Mouse (Mus musculus) hindbrain, postnatal 0 days (tissue): ENCODE measurements around the gene Nxpe5. TPM values are rescaled to one million over a fixed set of nuclear protein-coding genes. Genes with fewer than 3 reads are reported as not detected.

ENCODE experiments used
- ATAC-seq: fragments of 200-750 bp; cut with Nextera tagmentation; 2 replicates; pipeline ENCODE4 v1.8.0; 2017; ENCODE audit warnings: mild to moderate bottlenecking, moderate TSS enrichment, moderate library complexity
- DNase-seq: peaks from one replicate; pipeline ENCODE4 v3.0.0-alpha.2; 2015; ENCODE audit warnings: low spot score
- H3K27ac ChIP-seq: fragments of 300-500 bp; sonication (generic); 2 replicates; pipeline ENCODE4 v1.5.1; 2014; ENCODE audit warnings: mild to moderate bottlenecking
- H3K27me3 ChIP-seq: fragments of 300-500 bp; sonication (generic); 2 replicates; pipeline ENCODE4 v1.6.1; 2014; ENCODE audit warnings: low read length, mixed read lengths; ENCODE audit not compliant: insufficient read depth
- H3K36me3 ChIP-seq: fragments of 300-500 bp; sonication (generic); 2 replicates; pipeline ENCODE4 v1.6.1; 2014; ENCODE audit warnings: low read length, mixed read lengths; ENCODE audit not compliant: insufficient read depth
- H3K4me1 ChIP-seq: fragments of 300-500 bp; sonication (generic); 2 replicates; pipeline ENCODE4 v1.6.1; 2014; ENCODE audit warnings: antibody characterized with exemption, low read length, mixed read lengths; ENCODE audit not compliant: insufficient read depth
- H3K4me2 ChIP-seq: fragments of 300-500 bp; sonication (generic); 2 replicates; pipeline ENCODE4 v1.6.1; 2014; ENCODE audit warnings: low read depth, mild to moderate bottlenecking, low read length, moderate library complexity, mixed read lengths
- H3K4me3 ChIP-seq: fragments of 300-500 bp; sonication (generic); 2 replicates; pipeline ENCODE4 v1.5.1; 2014; ENCODE audit warnings: low read length
- H3K9ac ChIP-seq: fragments of 300-500 bp; sonication (generic); replicated peaks from 2 replicates; pipeline ENCODE4 v1.6.1; 2014; ENCODE audit warnings: mild to moderate bottlenecking, low read length, moderate library complexity, mixed read lengths
- H3K9me3 ChIP-seq: fragments of 300-500 bp; sonication (generic); 2 replicates; pipeline ENCODE4 v1.6.1; 2016; ENCODE audit warnings: low read length, mixed read lengths
- CTCF ChIP-seq: IDR thresholded peaks from 2 replicates; pipeline ENCODE4 v1.5.1; 2016; ENCODE audit warnings: antibody characterized with exemption, control low read depth, low read depth
- WGBS: fragments of 180-500 bp; shearing (Covaris S2); extraction: QIAGEN DNeasy Blood & Tissue Kit; methylation state at CpG from one replicate; pipeline ENCODE4 v1.1.7; 2014; 5-methylcytosine and 5-hydroxymethylcytosine counted together
- polyA plus RNA-seq: library from polyadenylated mRNA; unstranded; fragments of >200 nt; fragmentation: Nextera tagmentation; extraction: Ambion mirVana; gene quantifications from 2 replicates; pipeline ENCODE4 v1.2.1, GENCODE M21; 2015
- total RNA-seq: library from RNA; depleted of rRNA; stranded (reverse); fragments of >200 nt; gene quantifications from 2 replicates; pipeline ENCODE4 v1.2.3, GENCODE M21; 2014

Gene Nxpe5
- total and polyA plus RNA-seq, 2 experiments from 2014 or later, result 0.37 TPM; not detected in 1

DNA sequence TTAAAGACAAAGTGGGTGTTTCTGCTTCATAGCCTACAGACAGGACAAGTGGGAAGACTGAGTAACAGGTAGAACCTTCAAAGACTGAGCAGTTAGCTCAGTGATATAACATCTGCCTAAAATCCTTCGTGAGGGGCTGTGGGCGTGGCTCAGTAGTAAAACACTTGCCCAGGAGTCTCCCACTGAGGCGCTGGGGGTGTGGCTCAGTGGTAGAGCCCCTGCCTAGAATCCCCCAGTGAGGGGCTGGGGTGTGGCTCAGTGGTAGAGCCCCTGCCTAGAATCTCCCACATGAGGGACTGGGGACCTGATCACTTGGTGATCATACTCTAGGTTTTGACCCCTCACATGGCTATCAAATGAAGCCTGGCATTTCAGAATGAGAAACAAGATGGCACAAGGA lies 32.4 kb downstream of the Nxpe5 start:
- no peak for ATAC-seq
- no peaks in the 10 kb centered on the region for H3K27me3 ChIP-seq
- no peak overlapping the region for H3K4me2 ChIP-seq
- DNase-seq, result no peak
- WGBS, result 88% methylated on average over 3 of the region's 3 CpGs
- H3K27ac ChIP-seq, result no peak overlapping the region
- H3K9ac ChIP-seq, result no peak overlapping the region
- H3K4me1 ChIP-seq, result peaks cover 16% of the 10 kb centered on the region
- H3K4me3 ChIP-seq, result no peak overlapping the region
- TF ChIP-seq CTCF, result no peak
- peaks cover 25% of the 10 kb centered on the region for H3K36me3 ChIP-seq
- H3K9me3 ChIP-seq, result no peaks in the 10 kb centered on the region

DNA sequence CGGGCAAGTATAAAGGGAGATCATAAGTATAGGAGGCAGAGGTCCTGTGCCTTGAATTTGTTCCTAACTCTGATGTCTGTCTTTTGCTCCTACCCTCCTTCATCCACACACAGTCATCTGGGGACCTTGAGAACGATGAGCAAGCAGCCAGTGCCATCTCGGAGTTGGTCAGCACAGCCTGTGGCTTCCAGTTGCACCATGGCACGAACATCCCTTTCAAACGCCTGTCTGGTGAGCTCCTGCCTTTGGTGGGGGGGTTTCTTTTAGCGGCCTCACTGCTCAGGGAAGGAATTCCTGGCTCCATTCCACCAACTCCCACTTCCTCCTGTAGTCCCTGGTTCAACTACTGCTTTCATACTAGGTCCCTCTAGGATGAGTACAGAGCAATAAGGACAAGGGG lies 32.8 kb downstream of the Nxpe5 start:
- H3K9ac ChIP-seq, result no peak overlapping the region
- TF ChIP-seq CTCF, result no peak
- H3K4me3 ChIP-seq, result no peak overlapping the region
- no peaks in the 10 kb centered on the region for H3K9me3 ChIP-seq
- H3K27me3 ChIP-seq, result no peaks in the 10 kb centered on the region
- peaks cover 25% of the 10 kb centered on the region for H3K36me3 ChIP-seq
- WGBS, result 84% methylated on average over 6 of the region's 6 CpGs
- no peak overlapping the region for H3K4me2 ChIP-seq
- H3K4me1 ChIP-seq, result peaks cover 16% of the 10 kb centered on the region
- DNase-seq, result no peak
- H3K27ac ChIP-seq, result no peak overlapping the region
- no peak for ATAC-seq

DNA sequence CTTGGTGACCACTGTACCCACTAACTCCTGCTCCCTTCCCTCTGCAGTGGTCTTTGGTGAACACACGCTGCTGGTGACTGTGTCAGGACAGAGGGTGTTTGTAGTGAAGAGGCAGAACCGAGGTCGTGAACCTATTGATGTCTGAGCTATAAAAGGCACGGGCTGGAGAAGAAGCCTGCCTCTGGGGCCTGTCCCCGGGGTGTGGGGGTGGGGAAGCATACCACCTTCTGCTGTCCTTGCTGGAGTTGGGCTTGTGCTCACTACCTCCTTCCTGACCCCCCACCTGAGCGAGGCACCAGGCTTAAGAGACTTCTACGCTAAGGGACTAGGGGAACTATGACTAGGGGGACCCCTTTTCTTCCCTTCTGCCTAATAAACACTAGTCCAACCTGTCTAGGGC lies 33.3 kb downstream of the Nxpe5 start:
- Histone ChIP-seq H3K27ac (no peak overlapping the region), H3K4me2 (no peak overlapping the region), H3K4me3 (no peak overlapping the region), H3K36me3 (peaks cover 25% of the 10 kb centered on the region), H3K27me3 (no peaks in the 10 kb centered on the region), H3K9me3 (no peaks in the 10 kb centered on the region), H3K4me1 (peaks cover 16% of the 10 kb centered on the region), H3K9ac (no peak overlapping the region)
- no peak for TF ChIP-seq CTCF
- WGBS, result 74% methylated on average over 7 of the region's 7 CpGs
- no peak for ATAC-seq
- no peak for DNase-seq

DNA sequence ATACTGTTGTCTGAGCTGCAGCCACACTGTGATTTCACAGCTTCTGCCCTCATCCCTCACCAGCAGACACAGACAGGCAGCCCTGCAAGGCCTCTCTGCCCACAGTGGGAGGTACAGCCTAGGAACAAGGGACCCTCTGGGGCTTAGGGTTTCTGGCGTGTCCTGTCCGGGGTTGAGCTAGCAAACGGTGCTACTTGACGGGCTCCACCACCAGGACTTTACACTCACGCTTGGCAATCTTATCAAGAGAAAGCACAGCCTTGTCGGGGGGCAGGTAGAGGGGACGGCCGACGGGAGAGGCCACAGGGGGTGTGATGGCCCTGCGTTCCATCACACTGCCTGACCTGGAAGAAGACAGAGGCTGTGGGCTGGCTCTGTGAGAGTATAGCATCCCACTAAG lies 34.4 kb downstream of the Nxpe5 start:
- no peak for TF ChIP-seq CTCF
- Histone ChIP-seq H3K36me3 (peaks cover 25% of the 10 kb centered on the region), H3K9me3 (no peaks in the 10 kb centered on the region), H3K4me2 (no peak overlapping the region), H3K27me3 (no peaks in the 10 kb centered on the region), H3K27ac (no peak overlapping the region), H3K9ac (no peak overlapping the region), H3K4me3 (no peak overlapping the region), H3K4me1 (peaks cover 19% of the 10 kb centered on the region)
- ATAC-seq (no peak), DNase-seq (no peak)
- WGBS, result 80% methylated on average over 10 of the region's 10 CpGs

DNA sequence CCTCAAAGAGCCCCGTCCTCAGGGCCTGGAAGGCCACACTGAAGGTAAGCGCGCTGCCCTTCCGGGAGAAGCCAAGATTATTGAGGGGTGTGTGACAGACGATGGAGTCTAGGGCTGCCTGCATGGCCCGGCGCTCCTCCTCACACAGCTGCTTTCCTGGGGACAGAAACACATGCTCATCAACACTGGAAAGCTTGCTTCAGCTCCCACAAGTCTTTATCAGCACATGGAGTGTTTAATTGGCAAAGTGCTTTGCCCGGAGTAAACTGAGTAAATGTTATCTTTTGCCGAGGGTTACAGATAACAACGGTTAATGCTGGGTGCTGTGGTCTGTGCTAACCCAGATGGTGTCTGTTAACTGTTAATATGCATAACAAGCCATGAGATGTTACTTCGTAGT lies 35.1 kb downstream of the Nxpe5 start:
- no peaks in the 10 kb centered on the region for H3K9me3 ChIP-seq
- peaks cover 25% of the 10 kb centered on the region for H3K36me3 ChIP-seq
- no peak overlapping the region for H3K4me3 ChIP-seq
- ATAC-seq (no peak), DNase-seq (no peak)
- peaks cover 19% of the 10 kb centered on the region for H3K4me1 ChIP-seq
- H3K9ac ChIP-seq, result no peak overlapping the region
- 92% methylated on average over 11 of the region's 11 CpGs for WGBS
- H3K27me3 ChIP-seq, result no peaks in the 10 kb centered on the region
- H3K27ac ChIP-seq, result no peak overlapping the region
- no peak for TF ChIP-seq CTCF
- no peak overlapping the region for H3K4me2 ChIP-seq

DNA sequence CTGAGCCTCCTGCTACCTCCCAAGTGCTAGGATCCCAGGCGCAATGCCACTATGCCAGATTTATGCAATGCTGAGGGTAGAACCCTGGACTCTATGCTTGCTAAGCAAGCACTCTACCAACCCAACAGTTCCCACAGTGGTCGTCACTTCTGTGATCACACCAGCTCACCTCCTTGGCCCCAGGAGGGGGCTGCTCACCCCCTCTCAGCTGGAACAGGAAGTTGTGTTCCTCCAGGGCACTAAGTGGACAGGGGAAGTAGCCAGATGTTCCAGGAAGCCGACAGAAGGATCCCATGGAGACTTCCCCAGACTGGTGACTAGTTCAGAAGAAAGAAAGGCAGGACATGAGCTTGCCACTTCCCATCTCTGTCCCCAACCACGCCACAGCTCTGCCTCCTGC lies 36.3 kb downstream of the Nxpe5 start:
- Histone ChIP-seq H3K36me3 (peaks cover 25% of the 10 kb centered on the region), H3K4me1 (peaks cover 14% of the 10 kb centered on the region; the same call in 1 of the 2 replicates)
- 80% methylated on average over 4 of the region's 4 CpGs for WGBS

DNA sequence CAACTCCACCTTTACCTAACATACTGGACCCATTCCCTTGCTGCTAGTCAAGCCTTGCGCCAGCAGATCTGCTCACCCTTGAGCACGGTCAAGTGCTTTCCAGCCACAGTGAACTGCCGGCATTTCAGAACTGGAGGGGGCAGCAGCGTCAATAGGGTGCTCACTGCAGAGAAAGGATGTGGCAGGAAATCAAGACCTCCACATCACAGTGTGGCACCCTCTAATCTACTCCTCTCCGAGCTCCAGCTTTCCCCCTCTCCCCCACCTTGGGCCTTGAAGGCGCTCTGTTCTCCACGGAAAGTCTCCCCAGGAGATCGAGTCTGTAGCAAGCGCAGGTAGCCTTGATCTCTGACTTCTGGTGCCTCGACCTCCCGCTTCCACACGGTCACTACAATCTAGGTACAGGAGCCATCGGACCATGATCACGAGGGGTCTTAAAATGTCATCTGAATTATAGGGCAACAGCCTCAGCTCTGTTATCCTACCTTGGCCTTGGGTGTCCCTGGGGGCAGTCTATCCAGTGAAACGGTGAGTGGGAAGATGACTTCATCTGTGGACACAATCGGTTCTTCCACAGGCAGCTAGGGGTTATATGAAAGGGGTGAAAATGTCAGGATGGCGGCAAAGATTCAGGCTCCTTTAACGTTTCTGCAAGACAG lies 37.0 kb downstream of the Nxpe5 start:
- Histone ChIP-seq H3K9ac (peak overlapping the region; percentile 90), H3K4me1 (peaks cover 14% of the 10 kb centered on the region; the same call in 1 of the 2 replicates), H3K27me3 (no peaks in the 10 kb centered on the region), H3K9me3 (no peaks in the 10 kb centered on the region), H3K36me3 (peaks cover 25% of the 10 kb centered on the region), H3K4me3 (peak overlapping the region; percentile 72), H3K4me2 (peak overlapping the region; percentile 70), H3K27ac (peak overlapping the region; percentile 84; the same call in 1 of the 2 replicates)
- DNase-seq, result no peak
- 61% methylated on average over 18 of the region's 18 CpGs for WGBS
- TF ChIP-seq CTCF, result no peak
- no peak for ATAC-seq

More for the DNA sequence above, 36.3 kb downstream of the Nxpe5 start:
- no peak for TF ChIP-seq CTCF
- Histone ChIP-seq H3K27ac (no peak overlapping the region), H3K9me3 (no peaks in the 10 kb centered on the region), H3K4me2 (no peak overlapping the region), H3K27me3 (no peaks in the 10 kb centered on the region), H3K9ac (no peak overlapping the region), H3K4me3 (no peak overlapping the region)
- ATAC-seq (no peak), DNase-seq (no peak)
